Mouse (Mus musculus) kidney, postnatal 0 days (tissue): Measurements from ENCODE around the gene Klhl23. TPM values are rescaled to one million over a fixed set of nuclear protein-coding genes. Genes with fewer than 3 reads are reported as not detected.
A peak's percentile ranks its signal among the peaks of the same experiment; 100 is the strongest.

Experiments used
- ATAC-seq: fragments of 200-750 bp; cut with Nextera tagmentation; replicated peaks from 2 replicates; pipeline ENCODE4 v1.8.0; 2017; ENCODE audit warnings: low read depth, moderate number of reproducible peaks, moderate TSS enrichment, moderate library complexity; ENCODE audit not compliant: low FRiP score
- DNase-seq: peaks from one replicate; pipeline ENCODE4 v3.0.0-alpha.2; 2016; ENCODE audit warnings: low spot score
- H3K27ac ChIP-seq: fragments of 300-500 bp; sonication (generic); 2 replicates; pipeline ENCODE4 v1.5.1; 2014; ENCODE audit warnings: mild to moderate bottlenecking
- H3K27me3 ChIP-seq: fragments of 300-500 bp; sonication (generic); 2 replicates; pipeline ENCODE4 v1.6.1; 2014; ENCODE audit warnings: low read length, mixed read lengths; ENCODE audit not compliant: insufficient read depth
- H3K36me3 ChIP-seq: fragments of 300-500 bp; sonication (generic); 2 replicates; pipeline ENCODE4 v1.6.1; 2014; ENCODE audit warnings: low read length, mixed read lengths; ENCODE audit not compliant: insufficient read depth
- H3K4me1 ChIP-seq: fragments of 300-500 bp; sonication (generic); replicated peaks from 2 replicates; pipeline ENCODE4 v1.6.1; 2014; ENCODE audit warnings: antibody characterized with exemption, low read length, mixed read lengths; ENCODE audit not compliant: insufficient read depth
- H3K4me2 ChIP-seq: fragments of 300-500 bp; sonication (generic); 2 replicates; pipeline ENCODE4 v1.6.1; 2014; ENCODE audit warnings: mild to moderate bottlenecking, low read length, moderate library complexity, mixed read lengths
- H3K4me3 ChIP-seq: fragments of 300-500 bp; sonication (generic); replicated peaks from 2 replicates; pipeline ENCODE4 v1.5.1; 2014; ENCODE audit warnings: low read depth, low read length
- H3K9ac ChIP-seq: fragments of 300-500 bp; sonication (generic); 2 replicates; pipeline ENCODE4 v1.6.1; 2014; ENCODE audit warnings: low read depth, low read length
- H3K9me3 ChIP-seq: fragments of 300-500 bp; sonication (generic); replicated peaks from 2 replicates; pipeline ENCODE4 v1.6.1; 2016; ENCODE audit warnings: low read length, inconsistent platforms, mixed read lengths
- CTCF ChIP-seq: IDR thresholded peaks from 2 replicates; pipeline ENCODE4 v1.5.1; 2016; ENCODE audit warnings: antibody characterized with exemption, low read depth, mild to moderate bottlenecking, moderate library complexity
- WGBS: fragments of 180-500 bp; shearing (Covaris S2); extraction: QIAGEN DNeasy Blood & Tissue Kit; methylation state at CpG from one replicate; pipeline ENCODE4 v1.1.7; 2014; 5-methylcytosine and 5-hydroxymethylcytosine counted together
- polyA plus RNA-seq: library from polyadenylated mRNA; unstranded; fragments of >200 nt; fragmentation: Nextera tagmentation; extraction: Ambion mirVana; gene quantifications from 2 replicates; pipeline ENCODE4 v1.2.1, GENCODE M21; 2015

Klhl23 gene
- polyA plus RNA-seq, 1 experiment from 2014 or later = 15.4 TPM

GRCm38 (mm10) chr2:69826380-69826779 lies 4.6 kb downstream of the Klhl23 start:
- Histone ChIP-seq H3K36me3 (peaks cover 9% of the 10 kb centered on the region; the same call in 1 of the 2 replicates), H3K27me3 (no peaks in the 10 kb centered on the region), H3K4me2 (no peak overlapping the region), H3K9me3 (no peaks in the 10 kb centered on the region), H3K4me3 (no peak overlapping the region), H3K9ac (no peak overlapping the region), H3K4me1 (peaks cover 4% of the 10 kb centered on the region), H3K27ac (peak overlapping the region; percentile 52; the same call in 1 of the 2 replicates)
- ATAC-seq (no peak), DNase-seq (peak; percentile 38)
- TF ChIP-seq CTCF = no peak
- 42% methylated on average over 2 of the region's 2 CpGs for WGBS

- no peak for TF ChIP-seq CTCF
- Histone ChIP-seq H3K9ac (no peak overlapping the region), H3K4me3 (no peak overlapping the region), H3K4me2 (no peak overlapping the region), H3K9me3 (no peaks in the 10 kb centered on the region), H3K36me3 (peaks cover 12% of the 10 kb centered on the region; the same call in 1 of the 2 replicates), H3K27me3 (no peaks in the 10 kb centered on the region), H3K4me1 (no peaks in the 10 kb centered on the region), H3K27ac (no peak overlapping the region)
- ATAC-seq (no peak), DNase-seq (no peak)
- WGBS = 42% methylated on average over 7 of the region's 7 CpGs
Observed at GRCm38 (mm10) chr2:69828031-69828430, 6.3 kb downstream of the Klhl23 start.

GRCm38 (mm10) chr2:69829680-69830079 lies 7.9 kb downstream of the Klhl23 start:
- H3K4me3 ChIP-seq = no peak overlapping the region
- TF ChIP-seq CTCF = no peak
- peaks cover 12% of the 10 kb centered on the region; the same call in 1 of the 2 replicates for H3K36me3 ChIP-seq
- no peak overlapping the region for H3K4me2 ChIP-seq
- H3K27me3 ChIP-seq = no peaks in the 10 kb centered on the region
- no peaks in the 10 kb centered on the region for H3K9me3 ChIP-seq
- no peak overlapping the region for H3K9ac ChIP-seq
- no peak for DNase-seq
- WGBS = 93% methylated on average over 2 of the region's 2 CpGs
- H3K4me1 ChIP-seq = no peaks in the 10 kb centered on the region
- ATAC-seq = no peak
- H3K27ac ChIP-seq = no peak overlapping the region

GRCm38 (mm10) chr2:69830116-69830515 lies 8.4 kb downstream of the Klhl23 start:
- Histone ChIP-seq H3K4me1 (no peaks in the 10 kb centered on the region), H3K4me3 (no peak overlapping the region), H3K9me3 (no peaks in the 10 kb centered on the region), H3K9ac (no peak overlapping the region), H3K27ac (no peak overlapping the region), H3K4me2 (no peak overlapping the region), H3K36me3 (peaks cover 12% of the 10 kb centered on the region; the same call in 1 of the 2 replicates), H3K27me3 (no peaks in the 10 kb centered on the region)
- no peak for TF ChIP-seq CTCF
- ATAC-seq (no peak), DNase-seq (no peak)
- WGBS = 91% methylated on average over 8 of the region's 8 CpGs

GRCm38 (mm10) chr2:69837244-69837967 lies 15.7 kb downstream of the Klhl23 start:
- H3K4me3 ChIP-seq = no peak overlapping the region
- H3K9ac ChIP-seq = no peak overlapping the region
- 78% methylated on average over 7 of the region's 7 CpGs for WGBS
- no peak overlapping the region for H3K4me2 ChIP-seq
- H3K4me1 ChIP-seq = no peaks in the 10 kb centered on the region
- H3K27ac ChIP-seq = no peak overlapping the region
- no peaks in the 10 kb centered on the region for H3K27me3 ChIP-seq
- H3K9me3 ChIP-seq = no peaks in the 10 kb centered on the region
- no peak; the same call in 1 of the 2 replicates for TF ChIP-seq CTCF
- ATAC-seq (no peak), DNase-seq (no peak)
- H3K36me3 ChIP-seq = 0 out of 2 replicates have a peak, but pooled peaks cover 7% of the 10 kb centered on the region

- WGBS = 39% methylated on average over 3 of the region's 3 CpGs
- Histone ChIP-seq H3K4me1 (no peaks in the 10 kb centered on the region), H3K4me2 (no peak overlapping the region), H3K9ac (no peak overlapping the region), H3K9me3 (no peaks in the 10 kb centered on the region), H3K27ac (no peak overlapping the region), H3K4me3 (no peak overlapping the region), H3K27me3 (no peaks in the 10 kb centered on the region), H3K36me3 (0 out of 2 replicates have a peak, but pooled peaks cover 4% of the 10 kb centered on the region)
- ATAC-seq = no peak
- no peak for DNase-seq
- no peak; the same call in 1 of the 2 replicates for TF ChIP-seq CTCF
Observed at GRCm38 (mm10) chr2:69837996-69838395, 16.3 kb downstream of the Klhl23 start.

- no peak for ATAC-seq
Observed at GRCm38 (mm10) chr2:69838707-69839106, 17.0 kb downstream of the Klhl23 start.

More at GRCm38 (mm10) chr2:69838707-69839106, 17.0 kb downstream of the Klhl23 start:
- Histone ChIP-seq H3K9ac (no peak overlapping the region), H3K4me1 (no peaks in the 10 kb centered on the region), H3K9me3 (no peaks in the 10 kb centered on the region), H3K27me3 (no peaks in the 10 kb centered on the region), H3K4me3 (no peak overlapping the region), H3K36me3 (0 out of 2 replicates have a peak, but pooled peaks cover 4% of the 10 kb centered on the region), H3K4me2 (no peak overlapping the region), H3K27ac (no peak overlapping the region)
- DNase-seq = no peak
- no peak for TF ChIP-seq CTCF
